Mouse (Mus musculus): ENCODE results near the gene Nim1k.

DNA sequence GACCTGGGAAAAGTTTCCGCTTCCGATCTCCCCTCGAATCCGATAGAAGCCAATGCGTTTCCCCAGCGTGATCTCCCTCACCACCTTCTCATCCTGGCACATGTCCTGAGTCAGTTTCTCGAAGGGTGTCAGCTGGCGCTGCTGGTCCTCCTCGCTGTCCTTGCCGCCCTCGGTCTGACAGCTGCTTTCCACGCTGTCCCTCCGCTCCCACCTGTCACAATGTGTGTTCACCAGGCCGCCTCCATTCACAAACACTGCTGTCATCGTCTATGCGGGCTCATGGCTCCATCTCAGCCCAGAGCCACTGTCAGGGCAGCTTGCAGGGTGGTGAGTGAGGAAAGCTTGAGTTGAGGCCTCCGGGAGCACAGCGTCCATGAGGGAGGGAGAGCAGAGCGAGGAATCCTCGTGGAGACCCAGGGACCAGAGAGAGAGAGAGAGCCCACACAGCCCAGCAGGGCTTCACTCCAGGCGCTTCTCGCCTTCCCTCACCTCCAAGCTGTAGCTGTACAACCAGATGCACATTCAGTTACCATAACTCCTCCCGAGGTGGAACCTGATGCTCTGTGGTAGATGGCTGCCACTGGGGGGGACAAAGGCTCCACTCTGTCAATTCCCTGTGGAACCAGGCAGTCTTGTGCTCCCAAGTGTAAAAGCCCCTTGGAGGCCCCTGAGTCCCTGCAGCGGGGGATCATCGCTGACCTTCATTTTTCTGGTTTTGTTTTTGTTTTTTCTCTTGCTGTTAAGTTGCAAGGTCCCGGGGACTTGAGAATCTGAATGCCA is 27.9 kb downstream of the Nim1k start:
- TF ChIP-seq CTCF (IDR thresholded peaks at IDR 0.05; ENCODE audit: borderline replicate concordance, extremely low read depth, insufficient read depth, insufficient read length) (no peak), POLR2A (IDR thresholded peaks at IDR 0.05; ENCODE audit: borderline replicate concordance, extremely low read depth, insufficient read depth, insufficient read length, poor library complexity, severe bottlenecking) (no peak)

All from brain, embryonic 14.5 days (tissue).